Mouse (Mus musculus) cerebellum, adult (tissue): Measurements from ENCODE around the gene Hyal1.
A peak's percentile ranks its signal among the peaks of the same experiment; 100 is the strongest.

ENCODE experiments used
- ATAC-seq: cut with Nextera tagmentation; 2 replicates; pipeline ENCODE4 v1.9.2; 2017; ENCODE audit warnings: mild to moderate bottlenecking, moderate library complexity, mixed read lengths; ENCODE audit not compliant: insufficient number of reproducible peaks, low FRiP score, low TSS enrichment

The Hyal1 gene

GRCm38 (mm10) chr9:107576357-107577107 lies at the start of gene Hyal1:
Gene Hyal1, plus strand, starts transcription at chr9:107576927.
- ATAC-seq, result no peak

- ATAC-seq, result peak; percentile 96
Measured at GRCm38 (mm10) chr9:107533791-107534407, 42.8 kb upstream of the Hyal1 start, which contains the start of gene Tmem115. Gene Tmem115, plus strand, starts transcription at chr9:107533945.

GRCm38 (mm10) chr9:107534408-107535202 lies 42.1 kb upstream of the Hyal1 start:
- ATAC-seq, result no peak; the same call in 1 of the 2 replicates

DNA sequence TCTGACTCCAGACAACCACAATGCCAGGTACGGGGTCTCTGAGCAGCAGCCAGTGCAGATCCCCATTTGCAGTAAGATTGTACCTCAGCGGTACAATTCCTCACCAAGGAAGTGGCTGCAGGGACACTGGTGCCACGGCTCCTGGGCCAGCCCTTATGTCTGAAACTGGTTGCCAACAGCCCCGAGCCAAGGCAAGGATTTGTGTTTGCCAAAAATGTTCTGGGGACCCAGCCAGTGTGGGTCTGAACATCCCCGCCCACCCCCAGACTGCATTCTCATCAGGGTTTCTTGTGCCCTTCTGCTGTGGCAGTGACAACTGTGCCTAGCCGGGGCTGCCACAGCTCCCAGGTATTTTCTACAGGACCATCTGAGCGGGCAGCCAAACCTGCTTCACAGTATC lies 38.5 kb upstream of the Hyal1 start:
- ATAC-seq, result no peak

- no peak for ATAC-seq
Measured at GRCm38 (mm10) chr9:107538711-107539110, 38.0 kb upstream of the Hyal1 start.

DNA sequence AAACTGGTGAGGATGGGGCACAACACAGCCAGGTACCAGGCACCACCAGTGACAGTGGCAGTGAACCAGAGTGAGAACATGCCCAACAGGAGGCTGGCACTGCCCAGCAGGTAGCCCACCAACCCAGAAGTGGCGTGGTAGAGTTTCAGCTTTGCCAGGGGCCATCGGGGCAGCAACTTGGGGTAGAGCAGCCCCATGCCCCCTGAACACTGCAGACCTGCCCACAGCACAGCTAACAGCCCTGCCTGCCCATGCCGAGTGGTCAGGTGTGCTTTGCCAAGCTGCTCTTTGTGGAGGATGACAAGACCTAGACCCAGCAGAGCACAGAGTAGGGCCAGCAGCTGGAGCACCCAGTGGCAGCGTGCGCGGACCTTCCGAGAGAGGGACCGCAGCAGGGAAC lies 36.8 kb upstream of the Hyal1 start:
- ATAC-seq, result no peak

- ATAC-seq, result no peak
Measured at GRCm38 (mm10) chr9:107540420-107540819, 36.3 kb upstream of the Hyal1 start.

DNA sequence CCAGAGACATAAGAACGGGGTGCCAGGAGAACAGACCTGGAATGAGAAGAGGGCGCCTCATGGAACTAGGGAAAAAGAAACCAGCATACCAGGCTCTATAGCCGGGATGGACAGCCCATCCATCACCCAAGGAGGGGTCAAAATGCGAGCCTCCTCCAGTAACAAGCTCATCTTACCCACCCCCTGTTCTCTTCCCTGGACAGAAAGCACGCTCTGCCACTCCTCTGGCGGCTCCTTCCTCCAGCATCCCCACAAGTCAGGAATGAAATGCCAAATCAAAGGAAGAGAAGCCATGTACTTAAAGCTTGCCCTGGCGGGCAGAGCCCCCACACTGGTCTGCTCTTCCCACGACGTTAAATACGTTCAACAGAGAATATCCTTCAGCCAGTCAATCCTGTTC lies 35.7 kb upstream of the Hyal1 start:
- no peak for ATAC-seq

DNA sequence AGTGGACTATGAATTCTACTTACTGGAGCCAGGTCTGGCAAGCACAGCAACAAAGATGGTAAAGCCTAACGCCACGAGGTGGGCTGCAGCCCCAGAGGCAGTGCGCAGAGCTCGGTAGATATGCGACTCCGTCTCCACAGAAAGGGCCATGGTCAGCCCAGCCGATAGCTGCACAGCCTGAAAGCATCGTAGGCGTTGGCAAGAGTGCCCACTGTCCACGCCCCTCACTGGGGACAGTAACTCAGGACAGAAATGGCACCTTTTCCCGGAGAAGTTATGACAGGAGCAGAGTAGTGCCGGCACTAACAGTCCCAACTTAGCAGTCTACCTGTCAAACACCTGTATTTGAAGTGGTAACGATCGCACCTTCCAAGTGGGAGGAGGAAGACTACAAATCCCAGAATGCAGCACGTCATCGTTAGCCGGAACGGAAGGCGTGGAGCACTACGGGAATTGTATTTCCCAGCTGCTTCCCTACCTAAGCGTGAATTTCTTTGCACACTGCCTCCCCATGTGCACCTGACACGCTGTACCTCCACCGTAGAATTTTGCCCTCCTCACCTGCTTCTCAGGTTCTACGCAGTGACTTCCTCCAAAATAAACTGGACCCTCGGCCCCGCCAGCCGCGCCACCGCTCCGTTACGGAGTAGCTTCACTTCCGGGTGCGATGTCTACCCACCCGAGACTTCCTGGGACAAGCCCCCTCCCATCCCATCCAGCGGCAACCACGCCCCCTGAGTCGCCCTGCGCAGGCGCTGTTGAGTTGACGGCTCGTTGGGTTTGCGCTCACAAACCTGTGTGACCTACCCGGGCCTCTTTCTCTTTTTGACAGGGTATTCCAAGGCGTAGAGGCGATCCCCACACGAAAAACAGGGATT lies 35.0 kb upstream of the Hyal1 start, which contains the start of the genes Cyb561d2 and Nprl2:
Gene Cyb561d2 (minus strand): TSS at position 720 of the 878 bp plus-strand sequence.
Gene Nprl2 (plus strand): TSS at position 753 of the 878 bp plus-strand sequence.
- ATAC-seq, result peak; percentile 79

DNA sequence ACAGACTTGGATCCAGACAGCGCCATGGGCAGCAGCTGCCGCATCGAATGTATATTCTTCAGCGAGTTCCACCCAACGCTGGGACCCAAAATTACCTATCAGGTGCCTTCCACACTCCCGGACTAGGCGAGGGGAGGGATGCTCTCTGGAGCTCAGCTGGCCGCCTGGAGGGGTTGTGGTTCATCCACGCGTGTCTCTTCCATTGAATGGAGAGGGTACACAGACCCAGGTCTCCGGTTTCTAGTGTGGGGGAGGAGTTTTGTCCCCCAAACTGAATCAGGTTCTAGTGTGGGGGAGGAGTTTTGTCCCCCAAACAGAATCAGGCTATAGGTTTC lies 34.4 kb upstream of the Hyal1 start:
- no peak for ATAC-seq

GRCm38 (mm10) chr9:107542721-107543120 lies 34.0 kb upstream of the Hyal1 start:
- no peak for ATAC-seq

DNA sequence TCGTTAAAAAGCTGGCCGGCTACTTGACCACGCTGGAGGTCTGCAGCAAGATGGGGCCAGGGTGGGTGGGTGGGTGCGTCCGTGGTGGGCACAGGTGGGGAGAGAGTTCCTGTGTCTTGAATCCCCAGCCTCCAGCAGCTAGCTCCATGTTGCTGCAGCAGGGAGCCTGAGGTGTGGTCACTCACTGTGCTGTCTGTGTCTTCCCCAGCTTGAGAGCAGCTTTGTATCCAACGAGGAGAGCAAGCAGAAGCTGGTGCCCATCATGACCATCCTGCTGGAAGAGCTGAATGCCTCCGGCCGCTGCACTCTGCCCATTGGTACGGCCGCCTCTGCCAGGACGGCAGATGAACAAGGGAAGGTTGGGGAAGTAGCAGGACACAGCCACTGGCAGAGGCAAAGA lies 33.4 kb upstream of the Hyal1 start:
- no peak for ATAC-seq

- ATAC-seq, result no peak
Measured at GRCm38 (mm10) chr9:107544196-107544700, 32.5 kb upstream of the Hyal1 start.

- no peak for ATAC-seq
Measured at GRCm38 (mm10) chr9:107544729-107545128, 32.0 kb upstream of the Hyal1 start.

GRCm38 (mm10) chr9:107545199-107545598 lies 31.5 kb upstream of the Hyal1 start:
- ATAC-seq, result no peak

DNA sequence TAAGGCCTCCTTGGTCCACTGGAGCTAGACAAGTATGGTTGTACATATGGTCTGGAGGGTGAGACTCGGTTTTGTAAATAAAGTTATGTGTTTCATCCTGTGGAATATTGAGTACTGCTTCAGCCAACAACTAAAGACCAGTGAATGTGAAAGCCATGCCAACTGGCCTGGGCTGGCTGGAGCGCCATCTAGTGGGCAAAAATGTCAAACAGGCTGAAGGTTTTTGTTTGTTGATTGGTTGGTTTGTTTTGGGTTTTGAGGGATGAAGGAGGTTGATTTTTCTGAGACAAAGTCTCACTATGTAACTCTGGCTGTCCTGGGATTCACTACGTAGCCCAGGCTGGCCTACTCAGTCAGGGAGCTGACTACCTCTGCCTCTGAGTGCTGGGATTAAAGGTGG lies 31.1 kb upstream of the Hyal1 start:
- ATAC-seq, result no peak

GRCm38 (mm10) chr9:107547026-107547425 lies 29.7 kb upstream of the Hyal1 start, which contains the start of gene Zmynd10:
Gene Zmynd10, plus strand, starts transcription at chr9:107547298.
- no peak for ATAC-seq

DNA sequence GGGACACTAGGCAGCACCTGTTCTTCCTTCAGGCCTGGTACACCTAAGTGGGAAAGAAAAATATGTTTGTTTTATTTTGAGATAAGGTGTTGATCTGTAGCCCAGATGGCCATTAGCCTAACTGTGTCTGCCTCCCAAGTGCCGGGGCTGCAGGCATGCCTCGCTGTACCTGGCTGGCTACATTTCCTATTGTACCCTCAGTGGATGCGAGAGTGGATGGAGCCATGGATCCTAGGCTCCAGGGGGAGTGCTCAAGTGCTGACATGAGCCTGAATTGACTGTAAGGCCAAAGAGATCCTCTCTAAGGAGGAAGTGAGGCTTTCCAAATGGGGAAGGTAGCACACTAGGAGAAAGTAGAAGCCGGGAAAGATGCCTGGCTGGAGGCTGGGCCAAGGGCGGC lies 28.8 kb upstream of the Hyal1 start:
- ATAC-seq, result no peak

DNA sequence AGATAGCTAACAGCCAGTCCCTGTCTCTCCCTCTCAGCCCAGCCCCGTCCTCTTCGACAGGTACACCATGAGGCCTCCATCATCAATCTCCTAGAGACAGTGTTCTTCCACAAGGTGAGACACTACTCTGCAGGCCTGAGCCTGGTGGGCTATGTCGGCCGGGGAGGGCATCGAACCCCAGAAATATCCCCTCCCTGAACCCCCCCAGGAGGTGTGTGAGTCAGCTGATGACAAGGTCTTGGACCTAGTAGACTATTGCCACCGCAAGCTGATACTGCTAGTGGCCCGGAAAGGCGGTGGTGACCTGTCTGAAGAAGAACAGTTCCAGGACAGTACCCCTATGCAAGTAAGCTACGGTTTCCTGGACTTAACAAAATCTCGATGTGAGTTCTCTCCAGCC lies 27.9 kb upstream of the Hyal1 start:
- no peak for ATAC-seq
